28 mouse cellular contexts compared by ENCODE assay signal in genomic region chr15:100248665-100249433, GRCm38 (mm10). TPM values are rescaled to one million over a fixed set of nuclear protein-coding genes. Genes with fewer than 3 reads are reported as not detected.
DNase-seq lines count a peak whose midpoint lies in the region; ATAC-seq and TF ChIP-seq lines count a peak whose summit lies in the region.
"Had no signal": no experiment of that assay in that cellular context is flagged by ENCODE, and none has a peak within 500 bp of the region (broad histone marks: within the 10 kb centered on the region; RNA-seq: fewer than 3 reads in every experiment).

No protein-coding gene starts in this region.

- 92% methylated on average over 6 of the region's 6 CpGs for WGBS in hindbrain, embryonic 16.5 days

- ATAC-seq in monocyte, adult 5-6 weeks (replicated peaks; ENCODE audit: insufficient number of reproducible peaks, low FRiP score, low TSS enrichment, poor library complexity, severe bottlenecking), result 0 out of 2 replicates have a peak, but pooled peaks have one; percentile 21
- ATAC-seq in hindbrain, embryonic 16.5 days, result no peak
- ATAC-seq: activated CD4-positive, CD25-positive, alpha-beta regulatory T cell, adult 4 months; forebrain, embryonic 14.5 days; intestine, embryonic 16.5 days had no signal

- no peak overlapping the region for H3K4me3 ChIP-seq in ES-E14 (ENCODE audit: insufficient read depth in 1 of 2, low read depth in 1 of 2, low read length in 2 of 2, poor library complexity in 1 of 2, severe bottlenecking in 1 of 2)
- no peak overlapping the region for H3K4me3 ChIP-seq in hindbrain, embryonic 16.5 days (ENCODE audit: low read length)
- H3K4me3 ChIP-seq: embryonic facial prominence, embryonic 15.5 days; erythroblast, embryonic 14.5 days; forebrain, embryonic 10.5 days; heart, adult 2 months; heart, embryonic 12.5 days; hindbrain, embryonic 10.5 days had no signal

- DNase-seq in heart, adult 11 months, result peak; percentile 45
- no peak for DNase-seq in heart, adult 8-10 months (ENCODE audit: low spot score)
- DNase-seq in ES-E14 (ENCODE audit: low read depth, low spot score) (no peak), ZHBTc4 (ENCODE audit: low read depth, low spot score) (peak; percentile 83)
- no peak for DNase-seq in urinary bladder, postnatal 36 days (ENCODE audit: low spot score in 2 of 2)
- DNase-seq in layer of hippocampus, postnatal 36 days, result no peak
- DNase-seq: adrenal gland, postnatal 25 days; cerebellum, adult 18-20 months; cerebellum, adult 9-11 months; gastrocnemius, postnatal 36 days; heart, adult 2 months had no signal

- H3K4me2 ChIP-seq in hindbrain, embryonic 16.5 days (ENCODE audit: low read length), result no peak overlapping the region
- H3K4me2 ChIP-seq: embryonic facial prominence, embryonic 15.5 days; heart, embryonic 12.5 days; hindbrain, embryonic 14.5 days had no signal

- H3K9ac ChIP-seq in ES-E14 (ENCODE audit: insufficient read depth, low read depth, low read length, poor library complexity, severe bottlenecking), result no peak overlapping the region; the same call in 1 of the 2 replicates
- H3K9ac ChIP-seq in hindbrain, embryonic 16.5 days (ENCODE audit: low read depth, low read length), result no peak overlapping the region
- H3K9ac ChIP-seq: embryonic facial prominence, embryonic 15.5 days; heart, embryonic 12.5 days; hindbrain, embryonic 14.5 days had no signal

- in situ Hi-C loops in ES-E14 (cut with MboI; ENCODE audit: low sequenced_read_pairs in 2 of 2, unreplicated experiment in 2 of 2), result no loop called here

- H3K27ac ChIP-seq in ES-E14 (ENCODE audit: insufficient read depth, low read depth, low read length, poor library complexity, severe bottlenecking), result peak overlapping the region; percentile 56; the same call in 1 of the 2 replicates
- no peak overlapping the region for H3K27ac ChIP-seq in hindbrain, embryonic 16.5 days (ENCODE audit: low read depth, low read length)
- H3K27ac ChIP-seq: embryonic facial prominence, embryonic 15.5 days; forebrain, embryonic 10.5 days; heart, adult 2 months; hindbrain, embryonic 10.5 days; hindbrain, embryonic 14.5 days had no signal

- no peaks in the 10 kb centered on the region for H3K27me3 ChIP-seq in hindbrain, embryonic 16.5 days (replicated peaks; ENCODE audit: control insufficient read depth, insufficient read depth, low read length)
- H3K27me3 ChIP-seq: embryonic facial prominence, embryonic 15.5 days; heart, embryonic 12.5 days had no signal

- no peaks in the 10 kb centered on the region for H3K9me3 ChIP-seq in ES-E14 (ENCODE audit: control insufficient read depth, insufficient read depth, low read depth, low read length)
- no peaks in the 10 kb centered on the region for H3K9me3 ChIP-seq in hindbrain, embryonic 16.5 days (ENCODE audit: control insufficient read depth, low read length)
- H3K9me3 ChIP-seq: embryonic facial prominence, embryonic 15.5 days; forebrain, embryonic 10.5 days; heart, embryonic 12.5 days; hindbrain, embryonic 10.5 days had no signal

- peaks cover 37% of the 10 kb centered on the region for H3K36me3 ChIP-seq in ES-E14 (ENCODE audit: control insufficient read depth, insufficient read depth, low read length, poor library complexity, severe bottlenecking)
- peaks cover 18% of the 10 kb centered on the region for H3K36me3 ChIP-seq in hindbrain, embryonic 16.5 days (ENCODE audit: control insufficient read depth, insufficient read depth, low read length)

- H3K4me1 ChIP-seq in ES-E14 (ENCODE audit: control insufficient read depth in 2 of 2, insufficient read depth in 2 of 2, low read length in 2 of 2, poor library complexity in 1 of 2), result peaks cover 17 to 28% of the 10 kb centered on the region in 2 experiments
- no peaks in the 10 kb centered on the region for H3K4me1 ChIP-seq in hindbrain, embryonic 16.5 days (ENCODE audit: control insufficient read depth, insufficient read depth, low read depth, low read length)
- H3K4me1 ChIP-seq: embryonic facial prominence, embryonic 15.5 days; forebrain, embryonic 10.5 days; heart, embryonic 12.5 days; hindbrain, embryonic 10.5 days had no signal

TF ChIP-seq in ES-E14, 5 proteins besides CTCF, POLR2A, EP300 and RAD21:
- no peak for TF ChIP-seq HCFC1 (IDR thresholded peaks at IDR 0.05; ENCODE audit: borderline replicate concordance, insufficient read depth, low read length)
- no peak for TF ChIP-seq MAFK (IDR thresholded peaks at IDR 0.05; ENCODE audit: insufficient read depth, low read depth, low read length)
- no peak for TF ChIP-seq CHD2 (IDR thresholded peaks at IDR 0.05; ENCODE audit: low read depth, low read length)
- no peak for TF ChIP-seq ZNF384 (IDR thresholded peaks at IDR 0.05; ENCODE audit: low read depth, low read length)

RNA-seq across cellular contexts. Expression of gene Atf1, which starts 21.2 kb away (rescaled TPM):
- 10 to 100 TPM; 51.7 to 67.5 (median 61.6) TPM for total RNA-seq in heart, adult 8-10 months (2022)
- 26.4 and 47.2 TPM in 2 replicates for total RNA-seq in ES-E14 (2012; rRNA removed)
- 49.1 to 81.7 TPM (median 57.2 TPM) in 3 replicates for total RNA-seq in monocyte, adult 5-6 weeks (2017)
- polyA plus RNA-seq in hindbrain, embryonic 16.5 days (2015; fragmentation: Nextera tagmentation; extraction: Ambion mirVana), result 11.8 and 13.1 TPM in 2 replicates
- total RNA-seq in layer of hippocampus, postnatal 36 days (2021), result 10 to 100 TPM; 17.4 to 22.9 TPM

RNA-seq across cellular contexts. Expression of gene Tmprss12, which starts 31.8 kb away (rescaled TPM):
- not detected for total RNA-seq in heart, adult 8-10 months (2022)
- 1.5 and 1.6 TPM in 2 replicates for total RNA-seq in ES-E14 (2012; rRNA removed)
- total RNA-seq in monocyte, adult 5-6 weeks (2017), result not detected in 3 replicates
- not detected in 2 replicates for polyA plus RNA-seq in hindbrain, embryonic 16.5 days (2015; fragmentation: Nextera tagmentation; extraction: Ambion mirVana)
- total RNA-seq in layer of hippocampus, postnatal 36 days (2021), result not detected
- total RNA-seq: adrenal gland, adult 18-20 months; adrenal gland, postnatal 25 days; gastrocnemius, adult 8-10 months; gastrocnemius, postnatal 36 days; heart, adult 2 months; heart, postnatal 25 days had no signal
- polyA plus RNA-seq: activated CD4-positive, CD25-positive, alpha-beta regulatory T cell, adult 4 months; C2C12; embryonic facial prominence, embryonic 11.5 days; embryonic facial prominence, embryonic 15.5 days; erythroblast, embryonic 14.5 days; forebrain, embryonic 10.5 days; forebrain, embryonic 14.5 days; heart, adult 2 months; heart, embryonic 12.5 days; heart, embryonic 16.5 days; hindbrain, embryonic 10.5 days; hindbrain, embryonic 14.5 days; intestine, embryonic 16.5 days had no signal

RNA-seq across cellular contexts. Expression of gene Mettl7a1, which starts 55.1 kb away (rescaled TPM):
- total RNA-seq in heart, adult 8-10 months (2022), result 10 to 100 TPM; 51.7 to 63.4 (median 54.3) TPM
- total RNA-seq in ES-E14 (2012; rRNA removed), result 11.6 and 21.7 TPM in 2 replicates
- total RNA-seq in monocyte, adult 5-6 weeks (2017), result 53.6 to 87.9 TPM (median 82.4 TPM) in 3 replicates
- 3.5 TPM in 2 replicates for polyA plus RNA-seq in hindbrain, embryonic 16.5 days (2015; fragmentation: Nextera tagmentation; extraction: Ambion mirVana)
- 10 to 100 TPM; 33.7 to 40.8 TPM for total RNA-seq in layer of hippocampus, postnatal 36 days (2021)

Comparison
In these comparisons a context has a peak if more than half of its experiments do, and no peak if none do; other contexts are left out.
1. DNase-seq: peak in heart, adult 11 months (single experiment) and ZHBTc4 (single experiment); none in heart, adult 8-10 months (single experiment), ES-E14 (single experiment), urinary bladder, postnatal 36 days (0 of 2) and layer of hippocampus, postnatal 36 days (0 of 2).